Mouse (Mus musculus) adrenal gland, postnatal 10 days (tissue): ENCODE data around the gene Pknox2. TPM values are rescaled to one million over a fixed set of nuclear protein-coding genes. Genes with fewer than 3 reads are reported as not detected.

ENCODE experiments used
- DNase-seq: peaks from one replicate; pipeline ENCODE4 v3.0.0; 2021; ENCODE audit warnings: mixed read lengths
- total RNA-seq, 2 experiments: library from RNA; stranded (reverse); gene quantifications; 2 replicates each; pipeline ENCODE4 v1.2.3; 2021

Gene Pknox2
- total RNA-seq, 2 experiments from 2014 or later = 3.3 to 6.3 TPM

DNA sequence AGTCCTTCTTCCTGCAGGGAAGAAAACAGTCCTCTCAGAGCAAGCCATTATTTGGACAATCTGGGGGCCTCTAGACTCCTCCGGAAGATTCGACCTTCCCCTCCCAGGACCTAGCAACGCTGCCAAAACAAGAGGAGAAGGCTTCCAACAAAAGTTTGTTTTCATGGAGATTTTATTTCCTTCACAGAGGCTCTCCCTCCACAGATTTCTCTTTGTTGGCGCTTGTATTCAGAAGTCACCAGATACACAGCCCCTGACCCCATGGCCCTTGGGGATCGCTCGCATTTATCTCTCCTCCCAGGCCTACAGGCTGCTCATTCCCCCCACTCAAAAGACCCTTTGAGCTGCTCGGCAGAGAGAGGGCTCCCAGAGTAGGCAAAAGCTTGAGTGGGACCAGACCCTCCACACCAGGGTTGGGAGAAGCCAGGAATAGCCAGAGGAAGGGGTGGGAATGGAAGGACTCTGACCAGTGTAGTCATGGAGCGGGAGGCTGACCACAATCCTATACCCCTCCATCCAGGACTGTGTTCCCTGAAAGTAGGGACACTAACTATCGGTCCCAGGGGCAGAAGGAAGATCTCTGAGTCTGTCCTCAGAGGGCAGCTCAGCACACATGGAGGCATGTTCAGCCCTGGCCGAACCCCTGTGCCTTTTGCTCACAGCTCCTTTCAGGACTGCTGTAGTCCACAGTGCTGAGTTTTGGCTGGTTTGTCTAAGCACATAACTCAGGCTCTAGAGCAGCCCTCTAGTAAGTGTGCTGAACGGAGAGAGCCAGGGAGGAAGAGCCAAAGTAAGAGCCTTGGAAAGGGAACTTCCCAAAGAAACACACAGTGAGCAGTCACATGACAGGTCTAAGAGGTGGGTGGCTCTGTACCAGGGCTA, 45.9 kb downstream of the Pknox2 start:
- no peak for DNase-seq

DNA sequence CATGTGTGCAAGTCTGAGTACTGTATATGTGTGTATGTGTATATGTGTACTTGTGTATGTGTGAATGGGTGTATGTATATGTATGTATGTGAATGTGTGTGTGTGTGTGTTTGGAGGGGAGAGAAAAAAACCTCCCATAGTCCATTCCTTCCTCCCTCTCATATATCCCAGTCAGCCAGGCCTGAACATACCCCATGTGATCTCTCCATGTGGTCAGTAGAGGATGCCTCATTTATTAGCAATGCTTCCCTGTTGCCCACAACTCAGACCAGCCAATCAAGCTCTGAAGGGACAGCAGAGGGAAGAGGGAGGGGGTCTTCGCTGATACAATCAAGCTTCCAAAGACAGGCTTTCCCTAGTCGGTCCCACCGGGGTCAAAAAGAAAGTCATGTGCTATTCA, 47.6 kb downstream of the Pknox2 start:
- DNase-seq = no peak

GRCm38 (mm10) chr9:37098600-37098999, 48.6 kb downstream of the Pknox2 start:
- DNase-seq = no peak

GRCm38 (mm10) chr9:37094230-37094990, 52.8 kb downstream of the Pknox2 start:
- DNase-seq = no peak

DNA sequence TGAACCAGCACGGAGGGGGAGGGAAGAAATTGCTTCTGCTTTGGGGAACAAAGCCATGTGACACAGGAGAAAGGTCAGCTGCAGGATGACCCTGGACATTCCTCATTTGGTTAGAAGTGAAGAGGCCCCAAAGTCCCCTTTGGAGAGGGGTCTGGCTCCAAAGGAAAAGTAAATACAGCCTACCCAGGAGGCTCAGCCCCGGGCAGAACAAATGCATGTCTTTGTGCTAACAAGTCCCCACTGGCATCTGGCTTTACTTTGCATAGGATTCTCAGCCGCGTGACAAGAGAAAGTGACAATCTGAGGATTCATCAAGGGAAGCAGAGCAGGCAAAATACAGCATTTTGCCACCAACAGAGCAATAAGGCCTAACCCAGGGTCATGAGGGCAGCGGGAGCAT, 54.1 kb downstream of the Pknox2 start:
- DNase-seq = no peak

DNA sequence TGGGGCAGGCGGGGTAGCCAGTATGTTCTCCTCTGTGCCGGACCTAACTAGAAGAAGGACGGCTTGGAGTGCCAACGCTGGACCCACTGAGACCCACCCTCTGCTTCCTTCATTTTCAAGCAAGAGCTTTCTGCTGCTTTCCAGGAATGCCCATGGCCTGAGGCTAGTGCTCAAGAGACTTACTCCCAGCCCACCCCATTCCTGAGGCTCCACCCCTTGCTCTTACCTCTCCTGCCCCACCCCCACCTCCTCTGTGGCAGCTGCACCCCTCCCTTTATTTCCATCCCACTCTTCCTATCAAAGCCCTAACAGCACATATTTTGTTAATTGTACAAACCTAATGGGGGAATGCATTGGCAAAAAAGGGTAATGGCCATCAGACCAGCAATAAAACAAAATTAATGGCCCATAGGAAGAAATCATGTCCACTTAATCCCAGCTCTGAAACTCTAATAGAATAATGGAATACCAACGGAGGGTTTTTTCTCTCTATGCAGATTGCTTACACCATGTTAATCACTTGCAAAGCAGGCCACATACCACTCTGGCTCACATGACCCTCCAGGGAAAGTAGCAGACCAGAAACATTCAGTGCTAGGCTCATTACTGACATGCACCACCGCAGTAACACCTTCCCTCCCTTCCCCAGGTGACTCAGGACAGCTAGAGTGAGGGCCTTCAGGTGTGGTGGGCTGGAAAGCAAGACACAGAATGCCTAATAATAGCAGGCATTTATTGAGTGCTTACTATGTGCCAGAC, 57.1 kb downstream of the Pknox2 start:
- DNase-seq = no peak

DNA sequence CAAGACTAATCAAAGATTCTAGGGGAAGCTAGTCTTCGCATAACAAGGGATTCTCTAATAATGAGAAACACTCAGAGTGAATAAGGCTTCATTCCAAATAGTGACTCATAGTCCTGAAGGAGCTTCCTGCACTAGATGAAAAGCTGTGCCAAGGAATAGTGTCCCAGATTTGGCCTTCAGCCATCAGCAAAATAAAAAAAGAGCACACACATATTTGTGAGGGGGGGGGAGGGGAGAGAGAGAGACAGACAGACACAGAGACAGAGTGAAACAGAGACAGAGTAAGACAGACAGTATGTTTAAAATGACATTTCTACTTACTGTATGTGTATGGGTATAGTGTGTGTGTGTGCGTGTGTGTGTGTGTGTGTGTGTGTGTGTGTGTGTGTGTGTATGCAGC, 61.8 kb downstream of the Pknox2 start:
- peak; percentile 52 for DNase-seq

- DNase-seq = no peak
These were observed 65.0 kb downstream of the Pknox2 start for GRCm38 (mm10) chr9:37082246-37082645.

DNA sequence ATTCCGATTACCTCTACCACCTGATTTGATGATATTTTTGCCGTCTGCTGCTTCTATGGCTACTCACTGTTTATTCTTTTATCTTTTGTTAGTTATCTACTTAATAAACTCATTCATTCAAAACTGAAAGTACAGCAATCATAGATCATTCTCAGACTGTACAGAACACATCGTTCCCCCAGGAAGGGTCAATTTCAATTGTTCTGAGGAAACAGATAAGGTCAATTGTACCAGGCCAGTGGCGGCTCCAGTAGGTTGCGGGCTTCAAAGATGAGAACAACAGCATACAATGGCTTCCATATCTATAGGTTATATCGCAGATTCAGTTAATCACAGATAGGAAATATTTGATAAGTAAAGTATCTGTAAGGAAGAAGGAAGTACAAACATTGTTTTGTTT, 66.9 kb downstream of the Pknox2 start:
- no peak for DNase-seq

- no peak for DNase-seq
These were observed 70.2 kb downstream of the Pknox2 start for GRCm38 (mm10) chr9:37077063-37077418.

DNA sequence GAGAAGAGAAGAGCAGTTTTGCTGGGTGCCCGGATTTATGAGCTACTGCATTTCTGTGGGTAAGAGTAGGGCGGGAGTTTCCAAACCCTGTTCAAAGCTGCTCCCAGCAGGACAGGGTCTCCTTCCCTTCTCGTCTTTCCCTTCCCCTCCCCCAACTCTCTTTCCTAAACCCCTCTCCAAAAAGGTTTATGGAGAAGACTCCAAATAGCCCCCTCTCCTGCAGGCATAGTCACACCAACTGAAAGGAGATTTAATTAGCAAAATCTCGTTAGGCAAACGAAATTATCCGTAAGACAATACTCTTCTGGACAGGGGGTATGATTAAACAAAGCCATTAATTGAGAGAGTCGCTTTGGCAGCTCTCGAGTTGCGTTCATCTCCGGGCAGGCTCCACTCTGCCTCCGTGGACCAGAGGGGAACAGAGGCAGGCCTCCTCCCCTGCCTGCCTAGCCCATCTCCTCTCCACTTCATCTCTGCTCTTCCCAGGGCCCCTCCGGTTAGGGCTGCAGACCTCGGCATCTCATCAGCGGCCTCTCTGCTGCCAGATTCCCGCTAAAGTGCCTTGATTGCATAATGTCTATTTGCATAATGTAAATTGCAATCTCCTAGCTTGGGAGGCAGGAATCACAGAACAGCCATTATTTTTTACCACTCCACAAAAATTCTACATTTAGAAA, 70.7 kb downstream of the Pknox2 start:
- no peak for DNase-seq

- no peak for DNase-seq
These were observed 71.3 kb downstream of the Pknox2 start for GRCm38 (mm10) chr9:37075903-37076302.

DNA sequence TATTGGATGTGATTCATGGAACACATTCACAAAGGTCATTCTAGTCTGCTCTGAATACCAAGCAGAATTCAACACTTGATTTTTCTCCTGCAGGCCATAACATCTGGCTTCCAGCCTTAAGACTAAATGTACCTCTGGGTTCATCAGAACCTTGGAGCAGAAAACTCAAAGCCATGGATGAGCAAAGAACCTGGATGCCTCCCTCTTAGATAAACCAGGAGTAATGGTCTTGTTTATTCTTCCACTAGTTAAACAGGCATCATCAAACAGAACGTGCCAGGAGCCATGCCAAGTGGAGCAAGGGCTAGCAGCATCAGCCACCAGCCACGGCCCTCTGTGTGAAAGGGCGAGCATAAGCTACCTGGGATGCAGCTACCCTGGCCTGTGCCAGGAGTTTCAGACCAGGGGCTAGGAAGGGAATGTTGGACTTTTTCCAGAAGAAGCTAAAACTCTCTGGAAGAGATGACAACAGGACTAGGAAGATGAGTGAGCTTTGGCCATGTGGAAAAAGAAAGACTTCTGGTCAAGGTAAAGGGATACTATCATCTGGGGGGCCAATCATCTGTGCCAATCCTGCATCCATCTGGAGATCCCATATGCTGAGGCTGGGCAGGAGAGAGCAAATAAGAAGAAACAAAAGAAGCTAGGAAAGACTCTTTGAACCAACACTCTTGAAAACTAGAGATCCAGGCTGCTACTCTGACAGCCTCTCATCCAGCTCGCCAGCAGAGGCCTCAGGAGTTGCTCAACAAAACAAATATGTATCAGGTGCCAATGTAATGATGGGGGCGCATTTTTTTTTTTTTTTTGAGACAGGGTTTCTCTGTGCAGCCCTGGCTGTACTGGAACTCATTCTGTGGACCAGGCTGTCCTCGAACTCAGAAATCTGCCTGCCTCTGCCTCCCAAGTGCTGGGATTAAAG, 77.6 kb downstream of the Pknox2 start:
- peak; percentile 35 for DNase-seq

GRCm38 (mm10) chr9:37067473-37067830, 79.8 kb downstream of the Pknox2 start:
- no peak for DNase-seq

DNA sequence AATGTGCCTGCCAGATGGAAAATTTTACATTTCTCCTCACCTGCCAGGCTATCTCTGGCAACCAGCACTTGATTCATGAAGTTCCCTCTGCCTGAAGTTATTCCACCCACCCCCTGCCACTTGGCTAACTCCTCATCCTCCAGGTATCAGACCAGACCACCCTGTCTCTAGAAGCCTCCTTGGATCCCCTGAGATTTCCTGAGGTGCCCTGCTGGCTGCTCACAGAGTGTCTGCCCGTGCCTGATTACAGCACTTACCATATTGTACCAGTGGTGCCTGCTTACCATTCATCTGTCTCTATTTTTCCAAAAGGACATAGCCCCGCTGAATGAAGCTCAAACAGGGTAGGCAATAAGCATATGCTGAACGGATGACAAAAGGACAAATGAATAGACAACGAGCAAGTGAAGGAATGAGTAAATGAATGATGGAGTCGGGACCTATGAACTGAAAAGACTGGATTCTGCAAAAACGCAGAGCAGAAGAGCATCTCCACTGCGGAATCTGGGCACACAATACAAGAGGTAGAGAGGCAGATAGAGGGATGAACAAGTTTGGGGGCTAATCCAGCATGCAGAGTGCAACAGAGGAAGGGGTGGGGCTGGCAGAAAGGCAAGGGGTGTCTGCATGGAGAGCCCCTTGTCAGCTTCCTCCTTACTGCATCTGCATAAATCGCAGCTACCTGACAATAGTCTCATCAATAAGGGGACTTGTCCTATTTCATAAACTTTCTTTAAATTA, 80.3 kb downstream of the Pknox2 start:
- DNase-seq = no peak

- no peak for DNase-seq
These were observed 85.6 kb downstream of the Pknox2 start for GRCm38 (mm10) chr9:37061627-37062026.

DNA sequence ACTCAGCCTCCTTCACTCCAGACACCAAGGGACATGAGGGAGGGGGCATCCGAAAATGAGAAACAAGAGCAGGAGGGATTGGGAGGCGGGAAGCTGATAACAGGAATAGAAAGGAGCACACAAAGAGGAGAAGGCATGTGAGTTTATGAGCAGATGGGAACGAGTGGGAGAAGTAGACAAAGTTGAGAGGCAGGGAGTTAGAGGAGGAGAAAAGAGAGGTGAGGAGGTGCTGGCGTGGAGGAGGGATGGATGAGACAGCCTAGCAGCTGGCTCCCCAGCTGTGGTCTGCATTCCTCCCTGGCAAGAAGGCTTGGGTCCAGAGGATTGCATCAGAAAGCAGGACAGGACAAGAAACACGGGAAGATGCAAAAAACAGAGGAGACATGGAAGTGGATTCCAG, 92.5 kb downstream of the Pknox2 start:
- no peak for DNase-seq

- peak; percentile 30 for DNase-seq
These were observed 93.3 kb downstream of the Pknox2 start for GRCm38 (mm10) chr9:37053601-37054512.

DNA sequence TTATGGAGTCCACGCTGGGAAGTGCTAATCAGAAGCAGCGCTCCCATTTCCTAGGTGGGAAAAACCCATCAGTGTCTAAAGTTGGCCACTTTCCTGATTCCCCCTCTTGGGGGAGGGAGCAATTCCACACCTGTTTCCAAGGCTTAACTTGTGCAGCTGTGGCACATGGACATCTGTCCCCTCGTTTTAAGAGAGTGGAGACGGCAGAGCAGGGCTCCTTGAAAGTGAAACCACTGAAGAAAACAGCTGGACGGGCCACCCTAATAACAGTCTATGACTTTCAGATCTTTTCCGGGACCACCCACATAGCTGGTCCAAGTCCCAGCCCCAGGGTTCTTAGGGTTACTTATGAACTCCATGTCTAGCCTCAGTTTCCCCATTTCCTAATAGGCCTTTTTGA, 94.2 kb downstream of the Pknox2 start:
- DNase-seq = no peak
